Mouse (Mus musculus): Measurements from ENCODE around the gene Ncapg. TPM values are rescaled to one million over a fixed set of nuclear protein-coding genes. Genes with fewer than 3 reads are reported as not detected.
A peak's percentile ranks its signal among the peaks of the same experiment; 100 is the strongest.
"Not testable (repeated sequence)": the region's sequence is repeated elsewhere in the genome, so short reads cannot be mapped to it uniquely, and the experiment has no call there.

Ncapg gene
- total RNA-seq (2018; cell fraction: chromatin; rRNA removed) = 10 to 100 TPM in 8 of 26 experiments, 1 to 10 TPM in 18; 1.3 to 35.6 (median 7.8) TPM
- 1 to 10 TPM in 23 of 26 experiments, under 1 TPM in 3; 0.88 to 3.0 (median 1.3) TPM for total RNA-seq (2018; cell fraction: cytosol; rRNA removed)
- 10 to 100 TPM in 1 of 26 experiments, 1 to 10 TPM in 24, under 1 TPM in 1; 0.83 to 22.3 (median 4.1) TPM for total RNA-seq (2018; cell fraction: nucleus; rRNA removed)
- 0.63 to 5.7 TPM (median 4.9 TPM) in 3 replicates for polyA plus RNA-seq (2018)

DNA sequence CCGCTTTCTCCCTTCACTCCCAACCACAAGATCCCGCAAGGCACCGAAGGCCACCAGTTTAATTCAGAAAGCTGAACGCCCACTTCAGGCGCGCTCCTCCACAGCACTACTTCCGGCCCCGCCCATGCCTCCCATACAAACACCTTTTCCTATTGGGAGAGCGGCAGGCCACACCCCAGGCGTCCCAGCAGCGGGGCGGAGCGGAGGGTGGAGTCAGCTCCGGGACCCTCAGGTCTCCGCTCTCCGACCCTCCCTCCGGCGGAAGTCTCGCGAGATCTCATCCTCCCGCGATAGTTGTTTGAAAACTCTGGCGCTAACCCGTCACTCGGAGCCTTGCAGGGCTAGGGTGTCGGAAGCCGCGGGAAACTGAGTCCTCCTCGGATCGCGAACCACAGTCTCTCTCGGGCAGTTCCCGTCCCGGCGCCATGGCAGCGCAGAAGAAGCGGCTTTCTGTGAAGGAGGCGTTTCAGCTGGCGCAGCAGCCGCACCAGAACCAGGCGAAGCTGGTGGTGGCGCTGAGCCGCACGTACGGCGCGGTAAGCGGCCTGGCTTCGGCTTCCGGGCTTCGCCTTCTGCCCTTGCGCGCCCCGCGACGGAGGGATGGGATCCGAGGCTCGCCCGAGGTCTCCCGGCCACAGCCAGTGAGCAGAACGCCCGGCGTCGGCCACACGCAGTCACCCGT is at the start of gene Ncapg:
Gene Ncapg (plus strand): TSS at position 322 of the 682 bp plus-strand sequence.
- WGBS (ENCODE audit: missing documents) = under 1% methylated on average over 66 of the region's 66 CpGs
- Histone ChIP-seq H3K36me3 (ENCODE audit: inconsistent target) (no peaks in the 10 kb centered on the region), H3K4me3 (ENCODE audit: inconsistent target) (peak within 1 kb of the TSS; percentile 81)

GRCm38 (mm10) chr5:45621511-45621910 is 48.2 kb upstream of the Ncapg start:
- no peak overlapping the region for H3K27ac ChIP-seq
- H3K79me2 ChIP-seq (ENCODE audit: inconsistent target) = no peaks in the 10 kb centered on the region
- 78% methylated on average over 3 of the region's 3 CpGs for WGBS (ENCODE audit: missing documents)

More for the DNA sequence above, at the start of gene Ncapg:
- H3K27ac ChIP-seq = peak within 1 kb of the TSS; percentile 34
- peaks cover 21% of the 10 kb centered on the region for H3K79me2 ChIP-seq (ENCODE audit: inconsistent target)

DNA sequence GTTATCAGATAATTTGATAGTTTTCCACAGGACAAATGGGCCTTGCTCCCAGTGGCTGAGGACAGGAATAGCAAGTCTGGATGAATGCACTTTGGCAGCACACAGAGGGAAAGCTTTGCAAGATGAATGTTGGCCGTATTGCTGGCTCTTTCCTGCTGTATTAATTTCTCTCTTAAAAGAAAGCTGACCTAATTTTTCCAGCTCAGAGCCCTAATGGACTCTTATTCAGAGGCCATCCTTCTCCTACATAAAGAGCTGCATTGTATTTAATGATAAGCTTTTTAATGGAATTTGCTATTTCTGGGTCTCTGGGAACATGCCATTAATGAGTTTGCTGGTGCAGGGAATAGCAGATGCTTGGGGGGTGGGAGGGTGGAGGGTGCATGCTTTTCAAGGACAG is 41.9 kb upstream of the Ncapg start:
- Histone ChIP-seq H3K4me3 (ENCODE audit: inconsistent target) (no peak overlapping the region), H3K79me2 (ENCODE audit: inconsistent target) (no peaks in the 10 kb centered on the region), H3K27ac (no peak overlapping the region), H3K36me3 (ENCODE audit: inconsistent target) (no peaks in the 10 kb centered on the region)
- WGBS (ENCODE audit: missing documents) = 94% methylated on average over 1 of the region's 1 CpGs

More at GRCm38 (mm10) chr5:45621511-45621910, 48.2 kb upstream of the Ncapg start:
- Histone ChIP-seq H3K4me3 (ENCODE audit: inconsistent target) (no peak overlapping the region), H3K36me3 (ENCODE audit: inconsistent target) (no peaks in the 10 kb centered on the region)

DNA sequence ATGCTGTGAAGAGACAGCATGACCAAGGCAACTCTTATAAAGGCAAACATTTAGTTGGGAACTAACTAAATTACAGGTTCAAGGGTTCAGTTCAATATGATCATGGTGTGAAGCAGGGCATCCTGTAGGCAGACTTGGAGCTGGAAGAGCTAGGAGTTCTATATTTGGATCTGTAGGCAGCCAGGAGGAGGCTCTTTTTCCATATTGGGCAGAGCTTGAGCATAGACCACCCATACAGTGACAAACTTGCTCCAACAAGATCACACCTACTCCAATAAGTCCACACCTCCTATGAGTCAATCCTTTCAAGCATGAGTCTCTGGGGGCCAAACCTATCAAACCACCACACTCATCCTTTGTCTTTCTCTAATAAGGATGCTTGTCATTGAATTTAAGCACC is 40.2 kb upstream of the Ncapg start:
- Histone ChIP-seq H3K4me3 (ENCODE audit: inconsistent target) (no peak overlapping the region), H3K36me3 (ENCODE audit: inconsistent target) (no peaks in the 10 kb centered on the region), H3K79me2 (ENCODE audit: inconsistent target) (no peaks in the 10 kb centered on the region), H3K27ac (no peak overlapping the region)

DNA sequence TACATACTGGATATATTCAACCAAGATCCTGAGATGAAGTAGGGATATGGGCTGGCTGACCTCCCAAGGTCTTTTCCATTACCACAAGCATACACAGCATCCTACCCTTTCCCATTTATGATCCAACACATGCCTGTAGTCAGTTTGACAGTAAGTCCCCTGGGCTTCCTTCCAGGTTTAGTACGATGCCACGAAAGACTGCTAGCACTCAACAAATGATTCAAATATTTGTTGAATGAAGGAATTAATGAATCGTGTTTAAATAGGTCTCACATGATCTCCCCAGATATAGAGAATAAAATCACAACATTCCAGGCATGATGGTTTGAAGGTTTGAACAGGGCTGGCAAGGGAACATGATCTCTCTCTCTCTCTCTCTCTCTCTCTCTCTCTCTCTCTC is 31.3 kb upstream of the Ncapg start:
- 81% methylated on average over 3 of the region's 3 CpGs for WGBS (ENCODE audit: missing documents)
- Histone ChIP-seq H3K36me3 (ENCODE audit: inconsistent target) (no peaks in the 10 kb centered on the region), H3K4me3 (ENCODE audit: inconsistent target) (no peak overlapping the region), H3K79me2 (ENCODE audit: inconsistent target) (no peaks in the 10 kb centered on the region), H3K27ac (no peak overlapping the region)

DNA sequence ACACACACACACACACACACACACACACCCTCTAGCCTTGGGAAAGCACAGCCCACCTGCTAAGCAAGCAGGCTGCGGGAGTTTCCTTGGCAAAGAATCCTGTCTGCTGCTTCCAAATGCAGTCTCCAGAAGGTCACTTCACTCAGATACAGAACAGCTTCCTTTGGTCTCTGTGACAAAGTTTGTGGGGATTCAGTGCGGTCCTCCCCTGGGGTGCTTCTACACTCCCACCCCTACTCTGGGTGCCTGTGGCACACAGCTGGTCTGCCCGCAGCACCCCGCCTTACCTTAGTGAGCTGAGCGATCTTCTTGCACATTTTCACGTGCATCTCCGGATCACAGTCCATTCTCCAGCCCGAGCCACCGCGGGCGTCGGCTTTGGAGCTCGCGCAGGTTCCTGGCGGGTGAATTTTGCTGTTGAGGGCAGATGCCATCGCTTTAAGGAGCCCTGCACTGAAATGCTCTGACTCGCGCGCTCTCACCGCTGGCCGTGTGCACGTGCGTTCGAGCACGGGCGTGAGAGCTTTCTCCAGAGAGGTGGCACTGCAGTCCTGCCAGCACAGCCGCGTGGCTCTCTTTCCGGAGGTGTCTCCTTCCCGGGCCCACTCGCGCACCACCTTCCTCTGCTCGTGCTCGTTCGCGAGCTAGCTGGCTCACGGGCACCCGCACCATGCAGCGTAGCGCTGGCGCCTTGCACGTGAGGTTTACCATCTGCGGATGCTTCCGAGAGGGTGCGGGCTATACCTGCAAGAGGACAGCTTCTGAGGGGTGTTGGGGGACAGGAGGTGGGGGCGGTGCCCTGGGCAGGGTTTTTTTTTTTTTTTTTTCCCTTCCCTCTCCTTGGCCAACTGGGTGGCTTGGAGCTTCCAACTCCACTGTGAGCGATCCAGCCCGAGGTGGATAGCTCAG is 30.7 kb upstream of the Ncapg start, which contains the start of gene Fam184b:
Gene Fam184b (minus strand): TSS at position 809 of the 909 bp plus-strand sequence.
- no peaks in the 10 kb centered on the region for H3K79me2 ChIP-seq (ENCODE audit: inconsistent target)
- H3K36me3 ChIP-seq (ENCODE audit: inconsistent target) = no peaks in the 10 kb centered on the region
- 2% methylated on average over 48 of the region's 48 CpGs for WGBS (ENCODE audit: missing documents)
- H3K27ac ChIP-seq = no peak within 1 kb of the TSS
- no peak within 1 kb of the TSS for H3K4me3 ChIP-seq (ENCODE audit: inconsistent target)

DNA sequence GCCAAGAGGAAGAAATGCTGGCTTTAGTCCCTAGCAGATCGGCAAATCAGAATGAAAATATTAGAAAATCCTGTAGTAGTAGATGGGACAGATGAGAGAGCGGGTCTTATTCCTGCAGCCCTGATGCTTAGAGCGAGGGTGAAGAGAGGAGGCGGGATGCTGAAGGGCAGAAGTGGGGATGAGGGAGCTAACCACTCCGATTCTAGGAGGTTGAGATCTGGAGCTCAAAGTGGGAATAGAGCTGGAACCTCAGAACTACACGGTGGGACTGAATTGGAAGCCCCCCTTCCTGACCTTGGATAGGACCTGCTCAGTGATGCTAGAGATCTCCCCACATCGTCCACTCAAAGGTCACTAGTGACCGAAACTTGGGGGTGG is 30.0 kb upstream of the Ncapg start:
- Histone ChIP-seq H3K36me3 (ENCODE audit: inconsistent target) (no peaks in the 10 kb centered on the region), H3K27ac (no peak overlapping the region), H3K79me2 (ENCODE audit: inconsistent target) (no peaks in the 10 kb centered on the region), H3K4me3 (ENCODE audit: inconsistent target) (no peak overlapping the region)
- WGBS (ENCODE audit: missing documents) = 4% methylated on average over 8 of the region's 8 CpGs

GRCm38 (mm10) chr5:45651026-45651703 is 18.6 kb upstream of the Ncapg start:
- no peak overlapping the region for H3K4me3 ChIP-seq (ENCODE audit: inconsistent target)
- WGBS (ENCODE audit: missing documents) = 100% methylated on average over 2 of the region's 2 CpGs
- no peaks in the 10 kb centered on the region for H3K79me2 ChIP-seq (ENCODE audit: inconsistent target)
- no peak overlapping the region for H3K27ac ChIP-seq
- H3K36me3 ChIP-seq (ENCODE audit: inconsistent target) = no peaks in the 10 kb centered on the region

DNA sequence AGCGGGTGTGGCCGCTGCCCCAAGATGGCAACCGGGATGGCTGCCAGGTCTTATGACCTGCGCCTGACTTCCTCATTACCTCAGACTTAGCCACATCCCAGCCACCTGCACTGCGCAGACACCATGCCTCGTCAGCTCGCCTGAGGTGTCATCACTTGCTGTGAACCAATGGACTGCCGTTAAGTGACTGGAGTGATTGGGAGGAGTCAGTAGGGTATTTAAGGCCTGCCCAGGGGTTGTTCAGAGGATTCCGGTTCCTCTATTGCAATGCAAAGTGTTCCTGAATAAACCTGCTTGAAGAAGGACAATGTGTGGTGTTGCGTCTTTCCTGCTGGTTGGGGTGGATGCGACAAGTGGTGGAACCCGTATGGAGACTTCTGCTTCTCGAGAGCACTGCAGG is 11.3 kb upstream of the Ncapg start:
- WGBS (ENCODE audit: missing documents) = 93% methylated on average over 13 of the region's 13 CpGs
- not testable (repeated sequence) for H3K79me2 ChIP-seq (ENCODE audit: inconsistent target); H3K27ac ChIP-seq; H3K4me3 ChIP-seq (ENCODE audit: inconsistent target); H3K36me3 ChIP-seq (ENCODE audit: inconsistent target)

GRCm38 (mm10) chr5:45668324-45668723 is 1.4 kb upstream of the Ncapg start:
- 6% methylated on average over 3 of the region's 3 CpGs for WGBS (ENCODE audit: missing documents)
- peak overlapping the region; percentile 81 for H3K4me3 ChIP-seq (ENCODE audit: inconsistent target)
- H3K36me3 ChIP-seq (ENCODE audit: inconsistent target) = no peaks in the 10 kb centered on the region
- H3K79me2 ChIP-seq (ENCODE audit: inconsistent target) = peaks cover 21% of the 10 kb centered on the region
- no peak overlapping the region for H3K27ac ChIP-seq

GRCm38 (mm10) chr5:45668831-45669230 is 888 bp upstream of the Ncapg start:
- H3K36me3 ChIP-seq (ENCODE audit: inconsistent target) = no peaks in the 10 kb centered on the region
- peak overlapping the region; percentile 29 for H3K27ac ChIP-seq
- peaks cover 21% of the 10 kb centered on the region for H3K79me2 ChIP-seq (ENCODE audit: inconsistent target)
- WGBS (ENCODE audit: missing documents) = 3% methylated on average over 3 of the region's 3 CpGs
- peak overlapping the region; percentile 81 for H3K4me3 ChIP-seq (ENCODE audit: inconsistent target)

DNA sequence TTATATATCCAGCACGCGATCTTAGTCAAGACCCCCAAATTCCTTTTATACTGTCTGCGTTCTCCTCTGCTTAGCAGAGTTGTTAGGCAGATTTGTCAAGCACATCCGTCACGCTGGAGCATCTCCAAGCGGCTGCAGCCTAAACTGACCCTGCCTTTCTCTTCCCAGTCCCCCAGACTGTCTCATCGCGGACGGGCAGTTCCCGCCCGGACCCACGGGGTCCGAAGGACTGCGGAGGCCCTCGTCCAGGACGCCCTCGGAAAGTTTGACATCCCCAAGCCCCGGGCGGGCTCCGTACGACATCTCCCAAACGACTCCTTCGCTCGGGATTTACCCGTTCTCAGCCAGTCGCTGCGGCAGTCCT is 503 bp upstream of the Ncapg start:
- WGBS (ENCODE audit: missing documents) = under 1% methylated on average over 20 of the region's 27 CpGs
- H3K27ac ChIP-seq = peak overlapping the region; percentile 29
- H3K36me3 ChIP-seq (ENCODE audit: inconsistent target) = no peaks in the 10 kb centered on the region
- peak overlapping the region; percentile 81 for H3K4me3 ChIP-seq (ENCODE audit: inconsistent target)
- H3K79me2 ChIP-seq (ENCODE audit: inconsistent target) = peaks cover 21% of the 10 kb centered on the region

DNA sequence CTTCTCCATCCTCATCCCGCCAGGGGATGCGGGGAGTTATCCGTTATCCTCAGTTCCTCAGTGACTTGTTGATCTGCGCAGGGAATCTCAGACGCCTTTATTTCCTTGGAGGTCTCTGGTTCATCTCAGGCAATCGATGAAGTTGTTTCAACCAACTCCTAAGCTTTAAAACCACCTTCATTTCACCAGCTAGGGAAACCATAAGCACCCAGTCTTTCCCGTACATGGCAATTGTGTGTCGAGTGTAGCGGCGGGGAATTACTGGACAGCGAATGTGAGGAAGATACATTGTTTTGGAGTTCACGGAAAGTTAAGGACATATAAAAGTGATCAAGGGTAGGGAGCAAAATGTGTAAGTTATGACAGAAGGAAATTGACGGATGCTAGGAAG is 556 bp downstream of the Ncapg start:
- Histone ChIP-seq H3K27ac (peak overlapping the region; percentile 34), H3K36me3 (ENCODE audit: inconsistent target) (no peaks in the 10 kb centered on the region), H3K4me3 (ENCODE audit: inconsistent target) (peak overlapping the region; percentile 81), H3K79me2 (ENCODE audit: inconsistent target) (peaks cover 21% of the 10 kb centered on the region)
- WGBS (ENCODE audit: missing documents) = 0% methylated on average over 13 of the region's 13 CpGs

- Histone ChIP-seq H3K4me3 (ENCODE audit: inconsistent target) (peak overlapping the region; percentile 81), H3K36me3 (ENCODE audit: inconsistent target) (no peaks in the 10 kb centered on the region), H3K27ac (no peak overlapping the region), H3K79me2 (ENCODE audit: inconsistent target) (peaks cover 21% of the 10 kb centered on the region)
- WGBS (ENCODE audit: missing documents) = 67% methylated on average over 5 of the region's 5 CpGs
Observed at GRCm38 (mm10) chr5:45670894-45671494, 1.3 kb downstream of the Ncapg start.

Data from macrophage (primary cell).